Mouse (Mus musculus): ENCODE results near the gene Efhc1. TPM values are rescaled to one million over a fixed set of nuclear protein-coding genes. Genes with fewer than 3 reads are reported as not detected.

Efhc1 gene
- polyA plus RNA-seq, 1 experiment from 2014 or later = 0.45 TPM

GRCm38 (mm10) chr1:21037881-21038601 is 86.6 kb downstream of the Efhc1 start:
- Histone ChIP-seq H3K27ac (no peak overlapping the region), H3K9me3 (replicated peaks) (no peaks in the 10 kb centered on the region), H3K4me2 (no peak overlapping the region), H3K36me3 (no peaks in the 10 kb centered on the region), H3K27me3 (no peaks in the 10 kb centered on the region), H3K4me1 (replicated peaks) (no peaks in the 10 kb centered on the region), H3K4me3 (replicated peaks) (no peak overlapping the region), H3K9ac (no peak overlapping the region)
- ATAC-seq (ENCODE audit: low read depth) (no peak), DNase-seq (no peak)
- WGBS (ENCODE audit: insufficient replicate concordance) = 68% methylated on average over 6 of the region's 6 CpGs

GRCm38 (mm10) chr1:21039564-21039963 is 88.1 kb downstream of the Efhc1 start:
- 69% methylated on average over 3 of the region's 3 CpGs for WGBS (ENCODE audit: insufficient replicate concordance)

GRCm38 (mm10) chr1:21040173-21040572 is 88.7 kb downstream of the Efhc1 start:
- Histone ChIP-seq H3K4me1 (replicated peaks) (peaks cover 7% of the 10 kb centered on the region; the same call in 1 of the 2 replicates), H3K9me3 (replicated peaks) (no peaks in the 10 kb centered on the region), H3K27me3 (no peaks in the 10 kb centered on the region), H3K9ac (no peak overlapping the region), H3K27ac (no peak overlapping the region), H3K4me3 (replicated peaks) (no peak overlapping the region), H3K36me3 (no peaks in the 10 kb centered on the region), H3K4me2 (no peak overlapping the region)
- DNase-seq (no peak), ATAC-seq (ENCODE audit: low read depth) (no peak)
- WGBS (ENCODE audit: insufficient replicate concordance) = 67% methylated on average over 7 of the region's 7 CpGs

More at GRCm38 (mm10) chr1:21039564-21039963, 88.1 kb downstream of the Efhc1 start:
- Histone ChIP-seq H3K4me3 (replicated peaks) (no peak overlapping the region), H3K36me3 (no peaks in the 10 kb centered on the region), H3K4me2 (no peak overlapping the region), H3K4me1 (replicated peaks) (0 out of 2 replicates have a peak, but pooled peaks cover 3% of the 10 kb centered on the region), H3K9me3 (replicated peaks) (no peaks in the 10 kb centered on the region), H3K27ac (no peak overlapping the region), H3K27me3 (no peaks in the 10 kb centered on the region), H3K9ac (no peak overlapping the region)
- ATAC-seq (ENCODE audit: low read depth) (no peak), DNase-seq (no peak)

Other genes with a start within 250 kb of the Efhc1 start
- gene Il17a, start 220.7 kb upstream of the Efhc1 start, polyA plus RNA-seq (2015; fragmentation: Nextera tagmentation; extraction: Ambion mirVana) = not detected in 2 replicates
- 0.27 TPM in 1 of 2 replicates, not detected in the other for gene Il17f, start 161.0 kb upstream of the Efhc1 start, polyA plus RNA-seq (2015; fragmentation: Nextera tagmentation; extraction: Ambion mirVana)
- gene Mcm3, start 131.3 kb upstream of the Efhc1 start, polyA plus RNA-seq (2015; fragmentation: Nextera tagmentation; extraction: Ambion mirVana) = 180 and 199 TPM in 2 replicates
- 0.44 and 0.48 TPM in 2 replicates for gene Paqr8, start 61.0 kb upstream of the Efhc1 start, polyA plus RNA-seq (2015; fragmentation: Nextera tagmentation; extraction: Ambion mirVana)
- 1.2 and 1.3 TPM in 2 replicates for gene Tram2, start 127.6 kb downstream of the Efhc1 start, polyA plus RNA-seq (2015; fragmentation: Nextera tagmentation; extraction: Ambion mirVana)